Mouse (Mus musculus) adrenal gland, postnatal 10 days (tissue): ENCODE measurements around the gene Cracr2b. TPM values are rescaled to one million over a fixed set of nuclear protein-coding genes. Genes with fewer than 3 reads are reported as not detected.

Experiments used
- DNase-seq: peaks from one replicate; pipeline ENCODE4 v3.0.0; 2021; ENCODE audit warnings: mixed read lengths
- total RNA-seq, 2 experiments: library from RNA; stranded (reverse); gene quantifications; 2 replicates each; pipeline ENCODE4 v1.2.3; 2021

Cracr2b gene
- total RNA-seq, 2 experiments from 2014 or later: 16.8 to 19.6 TPM

DNA sequence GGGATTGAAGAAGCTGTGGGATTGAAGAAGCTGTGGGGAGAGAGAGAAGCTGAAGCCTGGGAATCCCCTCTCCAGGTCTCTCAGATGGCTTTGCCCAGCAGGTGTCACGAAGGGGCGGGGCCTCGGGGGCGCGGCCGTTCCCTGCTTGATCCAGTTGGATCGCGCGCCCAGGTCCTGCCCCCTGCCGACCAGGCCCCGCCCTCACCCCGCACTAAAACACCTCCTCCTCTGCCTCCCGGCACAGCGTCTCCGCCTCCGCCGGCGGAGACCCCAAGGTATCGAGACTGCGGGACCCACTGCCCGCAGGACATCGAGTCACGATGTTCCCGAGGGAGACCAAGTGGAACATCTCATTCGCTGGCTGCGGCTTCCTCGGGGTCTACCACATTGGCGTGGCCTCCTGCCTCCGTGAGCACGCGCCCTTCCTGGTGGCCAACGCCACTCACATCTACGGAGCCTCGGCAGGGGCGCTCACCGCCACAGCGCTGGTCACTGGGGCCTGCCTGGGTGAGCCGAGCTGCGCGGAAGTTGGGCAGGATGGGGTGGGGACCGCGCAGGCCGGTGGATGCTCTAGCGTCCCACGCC, 5.8 kb upstream of the Cracr2b start, which contains the start of gene Pnpla2:
Gene Pnpla2, plus strand, starts transcription at position 232 of the 585 bp plus-strand sequence.
- peak; percentile 98 for DNase-seq

DNA sequence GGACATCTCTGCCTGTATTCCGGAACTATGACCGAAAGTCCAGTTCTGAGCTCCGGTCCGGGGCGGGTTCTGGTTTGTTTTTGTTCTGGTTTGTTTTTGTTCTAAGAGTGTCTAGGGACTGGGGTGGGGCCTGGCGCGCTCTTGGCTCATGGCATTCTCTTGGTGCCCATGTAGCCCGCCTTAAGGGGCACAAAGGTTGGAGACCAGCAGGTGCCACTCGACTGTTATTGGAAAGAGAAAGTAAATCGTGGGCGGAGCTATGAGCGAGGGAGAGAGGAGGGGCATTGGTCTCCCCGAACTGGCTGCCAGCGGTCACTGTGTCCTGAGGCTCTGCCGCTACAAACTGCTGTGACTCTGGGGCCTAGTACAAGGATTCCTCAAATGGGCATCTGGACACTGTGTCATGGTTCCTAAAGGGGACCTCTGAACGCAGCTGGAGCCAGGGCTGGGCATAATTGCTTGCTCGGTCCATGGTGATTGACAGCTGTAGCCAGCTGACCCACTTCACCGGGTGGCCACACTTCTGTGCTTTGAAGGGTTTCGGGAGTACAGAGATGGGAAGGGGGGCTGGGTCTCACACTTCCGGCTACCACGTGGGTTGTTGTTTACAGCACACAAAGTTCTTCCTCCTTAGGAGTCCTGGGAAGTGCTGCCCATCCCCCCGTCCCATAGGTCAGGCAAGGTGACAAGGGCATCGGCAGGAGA, 5.1 kb upstream of the Cracr2b start:
- peak; percentile 85 for DNase-seq

DNA sequence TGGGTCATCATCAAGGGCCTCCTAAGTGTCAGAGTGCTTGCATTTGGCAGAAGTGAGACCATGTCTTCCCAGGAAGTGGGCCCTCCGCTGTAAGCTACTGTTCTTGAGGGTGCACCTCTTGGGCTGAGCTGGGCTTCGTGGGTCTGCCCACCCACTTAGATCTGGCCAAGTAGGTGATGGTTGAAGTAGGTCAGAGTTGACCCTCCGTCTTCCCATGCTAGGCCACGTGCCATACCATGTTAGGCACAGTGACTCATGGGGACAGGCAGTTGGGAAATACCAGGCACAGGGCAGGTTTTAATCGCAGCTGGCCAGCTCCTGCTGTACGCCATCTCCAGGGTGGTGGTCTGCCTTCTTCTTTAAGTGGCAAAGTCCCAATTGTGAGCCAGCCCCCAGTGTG, 4.2 kb upstream of the Cracr2b start:
- DNase-seq: peak; percentile 75

DNA sequence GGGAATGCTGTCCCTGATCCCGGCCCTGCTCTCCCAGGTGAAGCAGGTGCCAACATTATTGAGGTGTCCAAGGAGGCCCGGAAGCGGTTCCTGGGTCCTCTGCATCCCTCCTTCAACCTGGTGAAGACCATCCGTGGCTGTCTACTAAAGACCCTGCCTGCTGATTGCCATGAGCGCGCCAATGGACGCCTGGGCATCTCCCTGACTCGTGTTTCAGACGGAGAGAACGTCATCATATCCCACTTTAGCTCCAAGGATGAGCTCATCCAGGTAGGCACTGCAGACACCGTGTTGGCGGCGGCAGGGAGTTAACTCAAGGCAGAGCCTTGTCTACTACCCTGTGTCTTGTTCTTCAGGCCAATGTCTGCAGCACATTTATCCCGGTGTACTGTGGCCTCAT, 3.7 kb upstream of the Cracr2b start:
- peak; percentile 19 for DNase-seq

DNA sequence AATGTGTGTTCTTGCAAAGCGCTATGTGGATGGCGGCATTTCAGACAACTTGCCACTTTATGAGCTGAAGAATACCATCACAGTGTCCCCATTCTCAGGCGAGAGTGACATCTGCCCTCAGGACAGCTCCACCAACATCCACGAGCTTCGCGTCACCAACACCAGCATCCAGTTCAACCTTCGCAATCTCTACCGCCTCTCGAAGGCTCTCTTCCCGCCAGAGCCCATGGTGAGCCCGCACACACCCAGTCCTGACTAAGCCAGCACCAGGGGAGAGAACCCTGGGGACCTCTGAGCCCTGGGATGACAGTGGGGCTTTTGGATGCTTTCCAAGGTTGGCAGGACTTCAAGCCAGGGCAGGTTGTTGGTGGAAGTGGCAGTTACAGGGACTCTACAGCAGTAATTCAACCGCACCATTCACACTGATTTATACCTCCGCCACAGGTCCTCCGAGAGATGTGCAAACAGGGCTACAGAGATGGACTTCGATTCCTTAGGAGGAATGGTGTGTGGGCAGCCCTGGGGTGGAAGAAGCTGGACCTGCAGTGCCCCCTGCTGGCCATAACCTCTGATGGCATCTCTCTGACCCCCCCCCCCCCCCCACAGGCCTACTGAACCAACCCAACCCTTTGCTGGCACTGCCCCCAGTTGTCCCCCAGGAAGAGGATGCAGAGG, 2.8 kb upstream of the Cracr2b start:
- DNase-seq: peak; percentile 74

DNA sequence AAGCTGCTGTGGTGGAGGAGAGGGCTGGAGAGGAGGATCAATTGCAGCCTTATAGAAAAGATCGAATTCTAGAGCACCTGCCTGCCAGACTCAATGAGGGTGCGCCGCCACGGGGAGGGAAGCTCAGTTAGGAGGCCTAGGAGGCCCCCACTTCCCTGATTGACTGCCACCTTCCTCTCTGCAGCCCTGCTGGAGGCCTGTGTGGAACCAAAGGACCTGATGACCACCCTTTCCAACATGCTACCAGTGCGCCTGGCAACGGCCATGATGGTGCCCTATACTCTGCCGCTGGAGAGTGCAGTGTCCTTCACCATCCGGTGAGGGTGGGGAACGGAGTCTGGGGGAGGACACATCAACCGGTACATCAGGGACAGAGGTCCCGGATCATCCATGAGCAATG, 2.2 kb upstream of the Cracr2b start:
- peak; percentile 15 for DNase-seq

DNA sequence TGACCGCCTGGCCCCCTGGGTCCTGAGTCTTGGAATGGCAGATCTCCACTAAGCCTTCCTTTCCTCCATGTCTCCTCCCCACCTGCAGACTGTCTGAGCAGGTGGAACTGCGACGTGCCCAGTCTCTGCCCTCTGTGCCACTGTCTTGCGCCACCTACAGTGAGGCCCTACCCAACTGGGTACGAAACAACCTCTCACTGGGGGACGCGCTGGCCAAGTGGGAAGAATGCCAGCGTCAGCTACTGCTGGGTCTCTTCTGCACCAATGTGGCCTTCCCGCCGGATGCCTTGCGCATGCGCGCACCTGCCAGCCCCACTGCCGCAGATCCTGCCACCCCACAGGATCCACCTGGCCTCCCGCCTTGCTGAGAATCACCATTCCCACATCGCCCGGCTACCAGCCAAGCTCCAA, 1.6 kb upstream of the Cracr2b start:
- peak; percentile 67 for DNase-seq

DNA sequence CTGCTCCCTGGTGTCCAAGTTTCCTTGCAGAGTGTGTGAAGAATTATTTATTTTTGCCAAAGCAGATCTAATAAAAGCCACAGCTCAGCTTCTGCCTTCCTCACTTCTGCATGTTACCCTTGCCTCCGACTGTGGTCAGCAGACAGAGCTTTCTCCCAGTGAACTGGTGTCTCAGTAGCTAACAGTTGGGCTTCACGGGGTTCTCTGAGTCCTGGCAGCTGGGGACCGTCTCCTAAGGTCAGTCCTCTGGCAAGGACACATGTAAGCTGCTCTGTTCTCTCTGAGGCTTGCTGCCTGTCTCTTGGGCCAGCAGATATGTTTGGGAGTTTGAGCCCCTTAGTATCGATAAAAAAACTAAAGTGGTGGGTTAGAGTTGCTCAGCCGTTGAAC, 898 bp upstream of the Cracr2b start:
- peak; percentile 12 for DNase-seq

DNA sequence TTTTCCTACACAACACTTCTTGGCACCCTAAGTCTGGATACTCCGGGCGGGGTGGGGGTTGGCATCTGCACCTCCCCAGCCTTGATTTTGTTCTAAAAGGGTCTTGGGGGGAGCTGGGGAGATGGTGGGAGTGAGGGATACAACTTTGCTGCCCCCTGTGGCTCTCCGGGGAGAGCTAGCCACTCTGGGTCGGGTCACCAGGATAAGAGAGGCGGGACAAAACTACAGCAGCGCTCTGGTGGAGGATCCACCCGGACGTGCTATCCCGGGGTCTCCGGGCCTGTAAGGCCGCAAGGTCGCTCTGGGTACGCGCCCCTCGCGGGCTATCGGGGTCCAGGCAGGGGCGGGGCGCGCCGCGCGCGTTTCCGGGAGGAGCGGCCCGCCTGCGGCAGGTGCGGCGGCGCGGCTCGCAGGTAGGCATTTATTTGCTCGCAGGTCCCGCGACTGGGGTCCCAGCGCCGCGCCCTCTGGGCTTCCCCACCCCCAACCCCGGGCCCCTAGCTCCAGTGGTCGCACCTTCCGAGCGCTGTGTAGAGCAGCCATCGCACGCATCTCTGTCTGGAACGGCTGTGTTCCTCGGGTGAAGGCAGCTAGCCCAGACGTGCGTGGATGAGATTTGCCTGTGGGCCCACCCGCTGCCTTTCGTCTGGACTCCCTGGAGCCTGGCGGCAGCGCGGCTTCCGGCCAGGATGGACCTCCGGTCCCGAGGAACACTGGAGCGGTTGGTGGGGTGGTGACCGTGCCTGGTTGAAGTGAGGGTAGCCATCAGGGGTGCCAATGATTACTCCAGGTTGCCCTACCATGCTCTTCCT, 833 bp downstream of the Cracr2b start:
- peak; percentile 59 for DNase-seq

DNA sequence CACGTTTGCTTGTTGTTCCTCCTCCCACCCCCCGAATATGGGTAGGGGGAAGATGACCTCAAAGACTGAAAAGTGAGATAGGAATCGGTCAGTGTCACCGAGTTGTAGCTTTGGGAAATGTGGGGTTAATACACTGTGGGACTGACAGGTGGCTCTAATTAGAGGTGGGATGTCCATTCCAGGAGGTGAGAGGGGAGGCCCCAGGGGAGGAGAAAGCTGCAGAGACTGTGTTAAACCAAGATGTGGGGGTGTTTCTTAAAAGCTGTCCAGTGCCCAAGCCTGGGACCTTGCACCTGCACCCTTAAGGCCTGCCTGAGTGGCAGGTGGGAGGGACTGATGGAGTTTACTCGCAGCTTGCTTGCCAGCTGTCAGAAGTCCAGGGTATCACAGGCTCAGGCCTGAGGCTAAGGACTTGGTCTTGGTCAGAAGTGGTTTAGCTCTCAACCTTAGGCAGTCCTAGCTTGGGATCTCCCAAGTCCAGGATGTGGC, 1.5 kb downstream of the Cracr2b start:
- no peak for DNase-seq

DNA sequence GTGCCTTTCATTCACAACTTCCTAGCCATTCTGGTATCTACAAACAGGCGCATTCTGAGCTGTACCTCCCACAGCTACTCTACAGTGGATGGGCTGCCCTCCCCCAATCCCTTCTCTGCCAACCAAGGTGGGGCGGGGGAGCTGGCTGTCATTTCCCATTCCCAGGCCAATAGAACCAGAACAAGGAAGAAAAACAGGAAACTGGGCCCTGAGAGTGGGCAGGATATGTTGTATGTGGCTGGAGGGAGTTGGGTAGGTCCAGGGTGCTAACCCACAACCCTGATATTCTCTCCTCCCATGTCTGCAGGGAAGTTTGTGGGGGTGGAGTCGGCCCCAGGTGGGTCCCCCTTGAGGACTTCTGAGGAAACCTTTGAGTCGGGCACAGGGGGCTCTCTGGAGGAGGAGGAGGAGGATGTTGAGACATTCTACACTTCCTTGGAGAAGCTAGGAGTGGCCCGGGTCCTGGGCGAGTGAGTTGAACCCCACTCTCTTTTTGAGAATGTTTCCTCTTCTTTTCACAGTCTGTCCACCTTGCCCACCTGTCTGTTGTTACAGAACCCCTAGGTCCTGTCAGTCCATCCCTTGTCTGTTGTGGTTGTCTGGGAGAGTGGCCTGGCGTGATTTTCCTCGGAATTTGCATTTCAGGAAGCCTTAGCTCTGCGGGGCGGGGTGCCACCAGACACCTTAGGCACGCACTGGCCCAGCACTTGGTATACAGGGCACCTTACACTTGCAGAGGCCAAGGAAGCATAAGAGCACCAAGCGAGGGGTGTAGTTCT, 3.1 kb downstream of the Cracr2b start:
- no peak for DNase-seq

DNA sequence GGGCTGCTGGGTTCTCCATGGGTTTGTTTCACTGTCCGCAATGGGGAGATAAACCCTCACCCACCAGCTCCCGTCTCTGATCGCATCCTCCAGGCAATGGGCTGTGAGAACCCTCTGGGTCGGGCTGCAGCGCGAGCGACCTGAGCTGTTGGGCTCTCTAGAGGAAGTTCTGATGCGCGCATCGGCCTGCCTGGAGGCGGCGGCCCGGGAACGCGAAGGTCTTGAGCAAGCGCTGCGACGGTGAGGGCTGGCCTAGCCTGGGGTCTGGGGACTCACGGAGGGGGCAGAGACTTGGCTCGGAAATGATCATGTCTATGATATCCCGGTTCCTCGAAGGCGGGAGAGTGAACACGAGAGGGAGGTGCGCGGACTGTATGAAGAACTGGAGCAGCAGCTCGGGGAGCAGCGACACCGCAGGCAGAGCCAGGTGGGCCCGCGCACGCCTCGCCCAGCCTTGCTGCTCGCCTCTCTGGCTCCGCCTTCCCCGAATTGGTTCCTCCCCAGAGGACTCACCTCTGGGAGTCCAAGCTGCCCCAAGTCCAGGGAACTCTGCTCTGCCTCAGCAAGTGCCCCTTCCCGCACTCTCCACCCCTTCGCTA, 3.8 kb downstream of the Cracr2b start:
- no peak for DNase-seq

DNA sequence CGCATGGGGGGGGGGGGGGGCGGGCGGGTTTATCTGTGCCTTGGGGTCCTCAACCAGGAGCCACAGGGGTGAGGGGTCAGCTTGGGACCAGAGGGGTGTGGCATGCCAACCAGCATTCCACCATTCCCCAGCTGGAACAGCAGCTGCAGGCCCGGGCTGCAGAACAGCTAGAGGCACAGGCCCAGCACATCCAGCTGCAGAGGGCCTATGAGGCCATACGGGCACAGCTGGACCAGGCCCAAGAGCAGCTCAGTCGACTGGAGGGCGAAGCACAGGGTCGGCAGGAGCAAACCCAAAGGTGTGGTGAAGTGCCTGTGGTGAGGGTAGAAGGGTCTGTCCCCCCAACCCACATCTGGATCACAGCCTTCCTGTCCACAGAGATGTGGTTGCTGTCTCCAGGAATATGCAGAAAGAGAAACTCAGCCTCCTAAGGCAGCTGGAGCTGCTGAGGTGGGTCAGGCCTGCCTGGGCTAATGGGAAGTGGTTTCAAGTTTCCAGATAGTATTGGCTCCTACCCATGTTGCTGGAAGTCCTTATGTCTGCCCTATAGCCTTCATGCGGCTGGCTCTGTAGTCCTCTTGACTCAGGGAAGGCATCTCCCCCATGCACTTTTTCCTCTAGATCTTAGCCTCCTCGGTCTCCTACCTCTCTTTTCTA, 4.6 kb downstream of the Cracr2b start:
- DNase-seq: no peak

DNA sequence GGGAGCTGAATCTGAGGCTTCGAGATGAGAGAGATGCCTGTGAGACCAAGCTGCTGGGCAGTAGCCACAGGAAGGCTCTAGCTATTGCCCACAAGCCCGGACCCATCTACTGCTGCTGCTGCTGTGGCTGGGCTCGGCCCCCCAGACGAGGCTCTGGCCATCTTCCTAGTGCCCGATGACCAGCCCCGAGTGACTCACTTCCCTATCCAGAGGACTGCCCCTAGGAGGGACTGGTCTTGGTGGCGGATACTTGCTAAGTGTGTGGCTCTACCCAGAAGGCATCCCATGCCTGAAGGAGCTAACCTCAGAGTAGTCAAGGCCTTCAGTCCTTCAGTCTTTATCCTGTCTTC, 5.1 kb downstream of the Cracr2b start:
- DNase-seq: no peak

DNA sequence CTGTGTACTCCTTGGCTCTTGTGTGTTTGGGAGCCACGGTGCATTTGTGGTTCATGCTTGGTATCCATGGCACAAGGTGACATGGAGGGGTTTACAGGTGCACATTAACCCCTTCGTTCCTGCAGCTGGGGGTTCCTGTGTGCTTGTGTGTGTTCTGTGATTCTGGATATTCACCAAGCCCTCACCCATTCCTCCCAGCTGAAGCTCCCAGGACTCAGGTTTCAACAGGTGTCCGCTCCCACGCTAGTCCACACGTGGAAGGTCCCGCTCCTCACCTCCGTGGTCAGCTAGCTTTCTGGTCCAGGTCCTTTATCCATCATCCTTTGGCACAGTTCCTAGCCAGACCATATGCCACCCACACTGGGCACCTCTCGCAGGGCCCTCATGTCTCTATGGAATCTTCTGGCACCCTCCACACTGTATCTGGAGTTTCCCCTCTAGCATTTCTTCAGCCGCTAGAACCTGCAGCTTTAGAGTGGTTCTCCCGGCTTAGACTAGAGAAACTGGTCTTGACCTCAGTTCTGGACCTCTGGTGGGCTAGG, 5.8 kb downstream of the Cracr2b start:
- no peak for DNase-seq

DNA sequence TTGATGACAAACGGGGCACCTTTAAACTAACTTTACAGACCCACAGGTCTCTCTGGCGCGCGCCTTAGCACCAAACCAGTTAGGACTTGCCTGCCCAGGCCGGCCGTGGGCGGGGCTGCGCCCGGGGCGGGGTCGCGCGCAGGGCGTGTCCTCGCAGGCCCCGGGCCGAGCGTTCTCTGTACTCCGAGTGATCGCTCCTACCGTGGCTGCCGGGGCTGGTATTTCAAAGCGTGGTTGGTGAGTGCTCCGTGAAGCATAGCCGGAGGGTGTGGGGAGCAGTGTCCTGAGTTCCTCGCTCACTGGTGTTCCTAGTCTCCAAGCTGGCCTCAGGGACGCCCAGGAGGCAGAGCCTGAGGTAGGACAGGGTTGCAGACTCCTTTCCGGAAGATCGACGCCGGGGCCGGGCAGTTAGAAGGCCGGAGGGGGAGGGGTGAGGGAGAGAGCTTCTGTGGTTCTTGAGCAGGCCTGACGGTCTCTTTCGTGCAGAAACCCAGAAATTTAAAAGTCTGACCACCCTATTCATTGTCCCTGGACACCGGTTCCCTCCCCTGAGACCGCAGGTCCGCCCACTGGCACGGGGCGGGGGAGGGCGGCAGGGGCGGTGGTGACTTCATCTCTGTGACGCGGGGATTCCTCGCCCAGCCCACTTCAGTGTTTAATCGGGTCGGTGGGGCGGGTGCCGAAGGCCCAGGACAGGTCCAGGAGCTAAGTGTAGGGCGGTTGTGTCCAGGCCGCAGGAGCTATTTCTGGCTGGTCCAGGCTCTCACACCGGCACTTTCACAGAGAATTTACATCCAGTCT, 6.5 kb downstream of the Cracr2b start, which contains the start of gene Cd151:
Gene Cd151, plus strand, starts transcription at position 163 of the 801 bp plus-strand sequence.
- DNase-seq: peak; percentile 96

DNA sequence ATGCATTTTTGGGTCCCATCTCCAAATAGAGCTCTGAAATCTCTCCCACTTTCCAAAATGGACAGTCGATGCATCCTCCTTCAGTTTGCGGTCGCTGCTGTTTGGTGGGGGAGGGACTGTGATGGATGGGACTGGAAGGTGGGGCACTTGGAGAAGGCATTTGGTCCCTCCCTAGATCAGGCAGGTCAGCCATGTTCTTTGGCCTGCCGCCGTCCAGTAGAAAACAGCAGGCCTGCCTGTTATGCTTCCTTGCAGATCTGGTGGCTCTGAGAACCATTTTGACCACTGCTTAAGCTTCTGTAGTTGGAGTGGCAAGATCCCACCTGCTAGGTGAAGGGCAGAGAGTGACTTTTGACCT, 7.2 kb downstream of the Cracr2b start:
- no peak for DNase-seq

DNA sequence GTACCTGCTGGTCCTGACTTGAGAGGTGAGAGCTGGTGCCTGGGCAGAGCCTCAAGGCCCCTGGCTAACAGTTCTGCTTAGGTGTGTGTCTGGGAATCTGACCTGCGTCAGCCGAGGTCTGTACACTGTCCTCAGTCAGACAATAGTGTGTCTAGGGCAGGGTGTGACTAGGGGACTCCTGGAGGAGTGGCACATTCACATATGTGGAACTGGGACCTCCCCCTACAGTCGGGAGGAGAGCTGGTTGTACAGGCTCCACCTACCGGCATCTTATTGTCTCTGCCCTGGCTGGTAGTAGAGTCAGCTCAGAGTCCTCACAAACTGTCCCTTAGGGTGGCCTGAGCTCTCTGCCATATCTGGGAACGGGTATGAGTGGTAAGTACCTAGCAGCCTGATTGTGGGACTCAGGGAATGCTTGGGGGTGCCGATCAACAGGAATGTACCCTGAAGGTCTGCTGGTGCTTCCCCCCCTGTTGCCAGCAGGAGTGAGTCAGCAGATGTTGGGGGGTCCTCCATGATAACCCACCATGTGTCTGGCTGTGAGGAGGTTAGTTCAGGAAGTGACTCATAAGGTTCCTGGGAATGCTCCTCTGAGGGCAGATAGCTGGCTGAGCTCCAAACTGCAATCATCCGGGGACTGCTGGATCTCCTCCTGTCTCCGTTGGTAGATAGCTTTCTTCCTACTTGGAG, 7.8 kb downstream of the Cracr2b start:
- DNase-seq: peak; percentile 88

DNA sequence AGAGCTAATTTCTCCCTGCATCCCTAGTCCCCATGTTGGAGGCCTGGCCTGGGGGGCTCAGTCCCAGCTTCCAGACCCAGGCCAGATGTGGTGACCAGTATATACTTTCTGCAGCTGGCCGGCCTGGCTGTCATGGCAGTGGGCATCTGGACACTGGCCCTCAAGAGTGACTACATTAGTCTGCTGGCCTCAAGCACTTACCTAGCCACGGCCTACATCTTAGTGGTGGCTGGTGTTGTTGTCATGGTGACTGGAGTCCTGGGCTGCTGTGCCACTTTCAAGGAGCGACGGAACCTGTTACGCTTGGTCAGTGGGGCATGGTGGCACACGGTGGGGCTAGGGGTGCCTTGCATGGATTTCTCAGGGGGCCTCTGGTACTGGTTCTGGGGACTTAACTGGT, 8.5 kb downstream of the Cracr2b start:
- DNase-seq: no peak
